Mouse (Mus musculus) gastrocnemius, postnatal 14 days (tissue): ENCODE measurements at regions not wholly inside any gene's neighbourhood (a gene's known extent, or its start where the extent isn't known, plus 50 kb on each side); places are given as distances from the start of the nearest gene placed in this dataset.

Experiments
- DNase-seq: peaks from one replicate; pipeline ENCODE4 v3.0.0; 2021; ENCODE audit warnings: mixed read lengths
- intact Hi-C: fragments of 180-260 bp; cut with DNase I; formaldehyde crosslinking; loops from one replicate; pipeline ENCODE4 v1.15.1; 2025; ENCODE audit warnings: low total_unique reads

DNA sequence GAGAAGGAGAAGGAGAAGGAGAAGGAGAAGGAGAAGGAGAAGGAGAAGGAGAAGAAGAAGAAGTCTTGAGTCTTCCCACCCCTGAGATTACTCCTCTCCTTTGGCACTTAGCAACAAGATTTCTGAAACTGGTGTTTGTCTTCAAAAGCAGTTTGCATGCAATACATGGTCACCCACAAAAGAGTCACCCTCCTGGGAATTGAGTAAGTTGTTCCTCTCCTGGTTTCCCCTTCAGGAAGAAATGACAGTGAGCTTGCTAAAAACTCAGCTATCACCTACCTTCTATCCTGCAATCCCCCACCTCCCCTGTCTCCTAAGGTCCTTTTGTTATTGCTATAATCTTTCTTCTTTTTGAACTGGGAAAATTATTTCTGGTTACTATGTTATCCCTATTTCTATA, 2204.2 kb upstream of the Gm7489 start:
- intact Hi-C loops = no loop called here
- no peak for DNase-seq

DNA sequence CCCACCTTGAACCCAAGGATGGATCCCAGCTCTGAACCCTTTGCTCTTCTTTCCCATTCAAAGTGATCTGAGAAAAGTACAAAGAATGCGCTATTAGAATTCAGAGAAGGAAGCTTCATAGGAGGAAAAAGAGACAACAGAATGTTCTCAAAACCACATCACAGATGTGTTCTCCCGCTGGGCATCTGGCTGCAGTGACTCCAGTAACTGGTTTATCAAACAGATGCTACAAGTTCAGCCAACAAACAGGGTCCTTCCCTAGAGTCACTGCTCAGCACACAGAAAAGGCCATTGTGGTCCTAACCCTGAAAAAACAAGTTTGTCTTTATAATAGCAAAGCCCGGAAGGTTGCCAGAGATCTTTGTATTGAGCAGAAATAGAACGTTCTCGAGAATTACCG, 2203.5 kb upstream of the Gm7489 start:
- no peak for DNase-seq
- intact Hi-C loops = no loop called here

DNA sequence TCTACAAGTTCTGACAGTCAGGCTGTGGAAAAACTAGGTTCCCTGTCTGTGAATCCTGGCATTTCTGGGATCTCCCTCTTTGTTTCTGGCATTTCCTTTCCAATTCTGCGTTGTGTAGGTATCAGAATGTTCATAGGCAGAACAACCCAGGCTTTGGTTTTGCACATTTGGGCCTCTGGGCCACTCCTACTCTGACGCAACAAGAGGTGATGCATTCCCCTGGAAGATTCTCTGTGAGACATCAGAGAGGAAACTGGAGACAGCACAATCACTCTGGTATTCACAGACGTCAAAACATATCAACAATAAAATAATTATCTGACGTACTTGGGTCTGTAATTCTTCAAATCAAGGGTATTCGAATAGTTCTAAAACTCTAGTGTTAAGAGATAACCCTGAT, 2202.4 kb upstream of the Gm7489 start:
- DNase-seq = no peak
- intact Hi-C loops = no loop called here

DNA sequence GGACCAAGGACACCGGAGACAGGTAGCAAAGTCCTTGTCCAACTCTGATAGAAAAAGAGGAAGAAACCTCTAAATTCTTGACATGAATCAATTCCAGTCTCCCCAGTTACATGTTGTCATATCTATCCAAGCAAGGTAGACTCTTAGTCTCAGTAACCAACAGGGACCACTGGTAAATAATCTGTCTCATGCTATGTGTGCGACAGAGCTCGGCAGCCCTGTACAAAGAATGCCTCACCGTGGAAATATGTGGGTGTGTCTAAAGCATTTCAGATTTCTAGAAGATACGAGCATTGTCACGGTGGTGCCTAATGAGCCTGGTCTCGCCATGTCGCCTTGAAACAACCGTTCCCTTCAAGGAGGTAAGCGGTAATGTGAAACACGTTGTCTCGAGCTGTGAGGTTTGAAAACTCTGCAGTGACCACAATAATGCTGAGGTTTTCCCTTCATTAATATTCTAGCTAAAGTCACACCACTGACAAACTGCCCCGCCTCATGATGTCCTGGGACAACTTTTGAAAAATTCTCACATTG, 2197.6 kb upstream of the Gm7489 start:
- intact Hi-C loops = no loop called here
- DNase-seq = no peak

DNA sequence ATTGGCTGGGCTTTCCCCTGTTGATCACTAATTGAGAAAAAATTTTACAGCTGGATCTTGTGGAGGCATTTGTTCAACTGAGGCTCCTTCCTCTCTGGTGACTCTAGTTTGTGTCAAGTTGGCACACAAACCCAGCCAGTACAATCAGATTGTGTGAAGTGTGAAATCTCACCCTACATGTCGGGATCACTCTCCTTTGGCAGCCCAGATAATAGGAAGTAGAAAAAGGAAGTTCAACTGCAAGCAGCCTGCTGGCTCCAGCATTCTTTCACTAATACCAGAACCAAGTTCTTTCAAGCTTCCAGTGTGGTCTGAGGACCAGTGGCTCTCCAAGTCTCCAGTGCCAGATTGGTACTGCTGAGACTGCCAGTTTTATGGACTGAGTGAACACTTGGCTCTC, 2195.2 kb upstream of the Gm7489 start:
- no peak for DNase-seq
- intact Hi-C loops = no loop called here

DNA sequence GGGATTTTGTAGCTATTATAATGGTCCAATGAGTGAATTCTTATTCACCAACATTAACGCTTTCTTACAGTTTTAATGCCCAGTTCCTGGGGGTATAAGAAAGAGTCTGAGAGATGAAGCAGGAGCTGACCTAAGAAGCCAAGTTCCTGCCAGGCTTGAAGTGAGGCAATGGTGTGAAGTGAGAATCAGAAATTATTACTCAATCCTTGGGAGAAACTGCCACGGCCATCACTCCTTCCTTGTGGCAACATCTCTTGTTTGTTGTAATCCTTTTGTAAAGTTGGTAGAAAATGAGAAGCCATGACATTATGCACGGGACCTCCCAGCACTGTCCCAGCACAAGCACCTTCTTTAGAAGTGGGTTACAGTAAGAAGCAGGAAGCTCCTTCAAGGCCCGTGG, 2192.0 kb upstream of the Gm7489 start:
- intact Hi-C loops = loop anchor here (10.0 kb wide), 1 partner anchor 202 kb away; no protein-coding TSS in a partner anchor
- DNase-seq = no peak

DNA sequence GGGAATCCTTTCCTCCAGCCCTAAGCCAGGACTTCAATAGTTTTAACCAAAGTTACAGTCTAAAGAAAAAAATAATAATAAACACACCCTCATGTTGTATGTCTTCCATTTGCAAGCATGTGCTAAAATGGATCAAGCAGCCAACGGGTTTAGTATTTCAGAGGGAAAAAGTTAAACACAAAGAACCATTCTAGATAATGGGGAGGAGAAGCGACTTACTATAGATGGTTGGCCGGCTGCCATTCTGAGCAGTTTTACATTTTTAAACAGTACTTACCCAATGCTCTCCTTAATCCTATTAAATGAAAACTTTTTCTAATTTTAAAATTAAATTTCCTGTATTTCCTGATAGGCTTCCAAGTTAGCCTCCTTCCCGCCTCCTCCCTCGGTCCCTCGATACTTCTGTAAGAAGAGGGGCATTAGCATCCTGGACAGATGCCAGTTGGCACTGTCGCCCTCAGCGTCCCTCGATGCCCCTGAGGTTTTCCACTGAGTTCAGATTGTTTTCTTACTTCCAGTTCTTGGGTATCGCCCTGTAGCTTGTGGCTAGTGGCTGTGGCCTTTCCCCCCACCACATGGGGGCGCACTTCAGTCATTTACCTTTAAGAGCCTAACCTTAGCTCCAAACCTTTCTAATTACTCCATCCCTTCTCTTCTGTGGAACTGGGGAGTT, 2188.2 kb upstream of the Gm7489 start:
- DNase-seq = peak; percentile 52
- intact Hi-C loops = loop anchor here (10.0 kb wide), 1 partner anchor 198 kb away; no protein-coding TSS in a partner anchor

DNA sequence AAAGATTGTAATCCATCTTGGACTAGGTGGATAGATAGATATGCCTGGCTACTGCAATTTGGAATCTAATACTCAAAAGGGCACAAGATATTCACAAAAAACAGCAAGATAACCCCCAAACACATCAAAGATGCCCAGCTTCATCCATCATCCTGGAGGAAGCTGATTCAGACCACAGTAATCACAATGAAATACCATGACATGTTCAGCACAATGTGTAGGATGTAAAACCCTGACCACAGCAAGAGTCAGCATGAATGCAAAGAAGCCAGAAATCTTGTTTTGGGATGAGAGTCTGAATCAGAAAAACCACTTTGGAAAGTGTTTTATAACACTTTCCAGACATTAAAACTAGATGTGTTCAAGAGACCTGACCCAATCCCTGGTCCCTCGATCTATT, 2180.5 kb upstream of the Gm7489 start:
- intact Hi-C loops = no loop called here
- DNase-seq = no peak

DNA sequence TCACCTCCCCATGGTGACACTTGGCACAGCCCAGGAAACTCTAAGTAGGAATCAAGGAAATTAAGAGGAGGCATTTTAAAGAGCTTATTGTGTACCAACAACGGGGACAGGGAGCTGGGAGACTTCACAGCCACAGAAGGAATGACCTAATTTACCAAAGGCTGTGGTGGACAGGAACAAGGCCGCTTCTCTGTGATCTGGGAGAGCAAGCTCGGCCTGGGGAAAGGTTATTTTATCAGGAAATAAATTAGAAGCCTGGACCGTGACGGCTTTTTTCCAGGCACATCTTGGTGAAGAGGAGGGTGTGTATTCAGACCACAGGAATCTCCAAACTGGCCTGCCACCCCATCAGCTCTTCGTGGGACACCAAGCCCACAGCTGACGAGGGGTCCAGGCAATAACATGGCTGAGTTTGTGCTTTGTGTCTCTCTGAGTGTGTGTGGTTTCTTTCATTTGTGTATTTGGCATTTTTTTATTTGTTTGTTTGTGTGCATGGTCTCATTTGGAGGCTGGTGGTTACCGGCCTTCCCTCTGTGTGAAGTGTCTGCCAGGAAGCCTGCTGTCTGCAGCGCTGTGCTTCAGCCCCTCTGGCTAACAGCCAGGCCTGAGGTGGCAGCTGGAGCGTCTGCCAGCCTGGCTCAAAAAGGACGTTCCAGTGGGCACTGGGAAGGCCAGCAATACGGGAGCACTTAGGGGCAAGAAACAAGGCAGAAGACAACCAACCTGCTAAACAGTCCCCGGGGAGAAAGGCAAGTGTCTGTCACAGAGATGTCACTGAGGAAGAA, 2174.6 kb upstream of the Gm7489 start:
- peak; percentile 85 for DNase-seq

DNA sequence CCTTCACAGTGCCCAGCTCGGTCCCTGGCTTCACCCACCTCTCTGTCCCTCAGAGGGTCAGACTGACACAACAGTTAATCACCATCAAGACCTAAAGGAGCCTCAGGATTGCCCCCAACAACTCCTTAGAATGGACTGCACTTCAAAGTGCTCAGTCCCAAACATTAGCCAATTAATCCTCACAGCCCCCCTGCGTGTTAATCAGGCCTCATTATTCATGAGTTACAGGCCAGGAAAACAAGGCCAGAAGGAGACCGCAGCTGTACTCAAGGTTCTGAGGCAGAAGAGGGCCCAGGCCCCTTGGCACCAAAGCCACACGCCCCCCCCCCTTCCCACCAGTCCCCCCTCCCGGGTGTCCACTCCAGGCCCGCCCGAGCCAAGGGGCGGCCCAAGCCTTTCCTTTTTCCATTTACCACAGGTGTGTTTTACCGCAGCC, 2163.8 kb upstream of the Gm7489 start:
- intact Hi-C loops = no loop called here
- no peak for DNase-seq

More for the DNA sequence above, 2174.6 kb upstream of the Gm7489 start:
- intact Hi-C loops = no loop called here

DNA sequence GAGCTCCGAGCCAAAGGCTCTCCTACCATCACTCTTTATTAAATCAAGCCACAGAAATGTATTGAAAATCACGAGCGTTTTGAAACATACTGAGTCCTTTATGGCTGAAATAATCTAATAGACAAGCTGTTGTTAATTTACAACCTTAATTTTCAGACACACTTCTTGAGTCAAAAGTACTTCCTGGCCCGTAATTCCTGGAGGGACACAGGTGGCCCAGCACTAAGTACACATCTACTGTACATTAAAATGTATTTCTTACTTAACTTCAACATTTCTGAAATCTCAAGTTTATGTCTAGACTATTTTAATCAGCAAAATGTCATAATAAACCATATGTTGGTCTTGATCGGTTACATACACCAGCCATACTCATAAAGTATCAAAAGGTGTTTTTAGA, 2163.3 kb upstream of the Gm7489 start:
- DNase-seq = no peak
- intact Hi-C loops = no loop called here

DNA sequence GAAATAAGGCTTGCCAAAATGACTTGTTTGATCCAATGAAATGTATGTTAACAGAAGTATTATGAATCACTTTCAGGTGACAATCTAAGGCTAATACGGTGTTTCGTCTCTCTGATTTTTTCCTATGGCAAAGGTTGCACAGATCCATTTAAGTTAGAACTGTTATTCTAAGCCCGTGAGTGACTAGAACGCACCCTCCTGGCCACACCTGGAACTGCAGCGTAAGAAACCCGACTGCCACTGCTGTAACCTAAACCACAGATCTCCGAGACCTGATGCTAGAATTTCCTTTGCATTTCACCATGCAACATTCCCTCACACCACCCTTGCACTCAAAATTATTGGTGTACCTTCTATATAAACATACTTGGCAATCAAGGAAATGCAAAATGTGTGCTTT, 2160.6 kb upstream of the Gm7489 start:
- peak; percentile 15 for DNase-seq
- intact Hi-C loops = no loop called here

DNA sequence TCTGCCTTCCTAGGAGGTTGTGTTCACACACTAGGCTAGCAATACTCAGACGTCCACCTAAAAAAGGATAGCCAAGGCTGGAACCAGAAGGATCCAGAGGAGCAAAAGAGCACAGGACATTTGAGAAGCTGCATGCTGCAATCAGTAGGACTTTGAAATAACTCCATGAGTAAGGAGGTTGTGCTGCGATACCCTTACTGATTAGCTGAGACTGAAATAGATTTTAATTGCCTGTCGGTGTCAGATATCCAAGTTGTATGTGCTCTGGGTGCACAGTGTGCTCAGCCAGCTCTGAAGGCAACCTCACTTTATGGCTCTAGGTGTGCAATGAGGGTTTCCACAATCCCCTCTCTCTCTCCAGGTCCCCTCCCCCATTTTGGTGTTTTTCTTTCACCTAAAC, 2159.2 kb upstream of the Gm7489 start:
- intact Hi-C loops = no loop called here
- no peak for DNase-seq

DNA sequence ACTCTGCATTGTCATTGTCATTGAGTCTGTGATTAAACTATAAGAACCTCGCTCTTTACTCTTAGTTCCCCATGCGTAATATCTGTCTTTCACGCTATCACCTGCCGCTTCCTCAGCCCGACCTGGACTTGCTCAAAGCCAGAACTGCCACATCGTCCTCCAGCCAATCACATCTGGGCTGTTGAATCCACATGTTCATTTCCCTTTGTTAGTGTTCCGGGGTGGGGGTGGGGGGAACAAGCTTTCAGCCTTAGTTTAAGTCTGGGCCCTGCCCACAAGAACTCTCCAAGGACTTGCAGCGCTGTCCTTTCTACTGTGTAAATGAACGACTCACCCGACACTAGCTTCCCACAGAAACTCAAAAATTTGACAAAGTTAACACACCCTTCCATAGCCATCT, 2154.6 kb upstream of the Gm7489 start:
- no peak for DNase-seq
- intact Hi-C loops = no loop called here

DNA sequence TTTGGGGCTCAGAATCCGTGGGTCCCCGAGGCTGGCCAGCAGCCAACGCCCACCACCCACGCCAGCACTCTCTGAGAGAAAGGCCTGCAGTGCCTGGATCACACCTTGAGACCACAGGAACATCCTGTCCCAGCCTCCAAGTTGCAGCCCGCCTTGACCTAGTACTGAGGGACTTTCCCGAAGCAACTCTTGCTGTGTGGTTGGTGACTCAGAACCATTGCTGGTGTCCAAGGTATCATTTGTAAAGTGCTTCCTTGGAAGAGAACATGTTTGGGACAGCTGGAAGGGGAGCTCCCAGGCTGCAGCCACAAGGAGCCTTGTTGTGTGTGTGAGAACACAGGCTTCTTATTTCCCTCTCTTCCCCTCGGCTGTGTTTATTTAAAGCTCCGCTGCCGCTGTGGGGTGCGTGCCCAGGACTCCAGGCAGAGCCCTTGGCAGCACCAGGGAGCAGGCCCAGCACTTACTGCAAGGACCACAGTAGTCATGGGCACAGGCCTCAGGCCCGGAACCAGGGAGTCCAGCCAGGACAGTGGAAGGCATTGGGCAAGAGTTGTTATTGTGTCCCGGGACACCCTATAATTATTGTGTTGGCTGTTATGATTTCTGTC, 2153.8 kb upstream of the Gm7489 start:
- peak; percentile 71 for DNase-seq
- intact Hi-C loops = no loop called here

DNA sequence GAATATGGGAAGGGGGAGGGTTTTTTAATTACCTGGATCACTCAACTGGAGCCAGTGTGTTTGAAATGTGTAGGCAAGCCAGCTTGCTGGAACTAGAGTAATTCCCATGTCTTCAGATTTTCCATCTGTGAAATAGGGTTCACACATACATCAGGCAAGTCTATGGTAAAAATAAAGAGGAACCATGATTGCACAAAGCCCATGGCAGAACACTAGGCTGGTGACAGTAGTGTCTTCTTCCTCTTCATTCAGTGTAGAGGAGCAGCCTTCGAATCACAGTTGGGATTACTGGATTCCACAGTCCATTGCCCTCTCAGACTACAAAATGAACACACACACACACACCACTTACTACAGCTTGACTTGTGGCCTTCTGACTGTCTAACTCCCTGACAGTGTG, 2150.5 kb upstream of the Gm7489 start:
- DNase-seq = no peak
- intact Hi-C loops = no loop called here
